Mouse (Mus musculus): ENCODE data around the gene Vav2. TPM values are rescaled to one million over a fixed set of nuclear protein-coding genes. Genes with fewer than 3 reads are reported as not detected.

The Vav2 gene
- total RNA-seq (2021), result 1 to 10 TPM; 5.6 to 8.9 TPM
- long read RNA-seq, experiment 1, partial matches to known transcripts, result 1 of 11 reads
- long read RNA-seq, experiment 1, other reads (novel, unspliced or antisense), result 10 of 11 reads
- long read RNA-seq, experiment 2, partial matches to known transcripts, result 1 of 10 reads
- long read RNA-seq, experiment 2, other reads (novel, unspliced or antisense), result 9 of 10 reads

DNA sequence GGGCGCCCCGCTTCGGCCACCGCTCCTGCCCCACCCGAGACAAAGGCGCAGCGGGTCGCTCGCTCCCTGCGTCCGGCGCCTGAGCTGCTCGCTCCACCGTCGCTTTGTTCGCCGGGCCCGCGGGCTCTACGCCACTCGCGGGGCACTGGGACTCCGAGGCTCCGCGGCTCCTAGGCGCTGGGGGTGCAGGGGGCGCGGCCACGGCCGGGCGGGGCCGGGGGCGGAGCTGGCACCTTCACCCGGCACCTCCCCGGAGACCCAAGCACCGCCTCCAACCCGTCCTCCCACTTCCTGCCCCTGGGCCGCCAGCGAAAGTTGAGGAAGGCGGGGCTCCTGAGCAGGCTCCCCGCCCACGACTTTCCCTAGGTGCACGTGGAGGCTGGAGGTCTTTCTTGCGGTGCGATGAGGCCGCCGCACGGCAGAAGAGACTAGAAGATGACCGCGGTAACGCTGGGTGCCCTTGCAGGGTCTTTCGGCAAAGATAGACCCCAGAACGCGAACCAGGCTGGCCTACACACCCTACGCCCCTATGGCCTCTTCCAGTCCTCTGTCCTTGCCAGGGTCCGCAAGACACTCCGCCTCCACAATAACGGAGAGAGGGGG is at the start of gene Vav2:
Gene Vav2 (minus strand): TSS at position 179 of the 603 bp plus-strand sequence.
- peak; percentile 90 for DNase-seq

DNA sequence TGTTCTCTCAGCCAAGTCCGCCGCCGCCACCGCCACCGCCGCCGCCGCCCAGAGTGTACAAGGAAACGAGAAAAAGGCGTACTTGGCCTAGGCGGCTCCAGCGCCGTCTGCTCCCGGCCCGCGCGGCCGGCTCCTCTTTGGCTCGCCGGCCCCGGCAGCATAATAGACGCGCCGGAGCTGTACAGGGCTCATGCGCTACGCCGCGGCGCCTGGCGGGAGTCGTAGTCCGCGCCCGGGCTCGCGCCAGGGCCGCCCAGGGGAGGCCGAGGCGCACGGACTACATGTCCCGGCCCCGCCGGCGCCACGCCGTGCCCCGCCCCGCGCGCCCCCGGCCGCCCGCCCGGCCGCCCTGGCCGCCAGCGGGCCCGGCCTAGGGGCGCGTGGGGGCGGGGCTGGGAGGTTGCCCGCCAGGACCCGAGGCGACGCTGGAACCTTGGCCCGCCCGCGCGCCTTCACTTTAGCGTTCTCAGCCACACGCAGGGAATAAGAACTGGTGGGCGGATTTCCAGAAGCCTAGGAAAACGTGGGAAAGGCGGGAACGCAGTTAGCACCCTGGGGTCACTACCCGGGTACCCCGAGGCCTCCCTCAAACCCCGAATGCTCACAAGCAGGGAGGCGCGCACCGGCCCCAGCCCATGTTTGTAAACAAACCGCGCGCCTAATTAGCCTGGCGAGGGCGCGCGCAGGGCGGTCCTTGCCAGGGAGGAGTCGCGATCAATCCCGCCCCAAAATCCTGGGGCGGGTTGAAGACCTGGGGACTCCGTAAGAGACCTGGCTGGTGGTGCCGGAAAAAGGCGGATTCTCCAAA is 48.9 kb upstream of the Vav2 start:
- peak; percentile 92 for DNase-seq

DNA sequence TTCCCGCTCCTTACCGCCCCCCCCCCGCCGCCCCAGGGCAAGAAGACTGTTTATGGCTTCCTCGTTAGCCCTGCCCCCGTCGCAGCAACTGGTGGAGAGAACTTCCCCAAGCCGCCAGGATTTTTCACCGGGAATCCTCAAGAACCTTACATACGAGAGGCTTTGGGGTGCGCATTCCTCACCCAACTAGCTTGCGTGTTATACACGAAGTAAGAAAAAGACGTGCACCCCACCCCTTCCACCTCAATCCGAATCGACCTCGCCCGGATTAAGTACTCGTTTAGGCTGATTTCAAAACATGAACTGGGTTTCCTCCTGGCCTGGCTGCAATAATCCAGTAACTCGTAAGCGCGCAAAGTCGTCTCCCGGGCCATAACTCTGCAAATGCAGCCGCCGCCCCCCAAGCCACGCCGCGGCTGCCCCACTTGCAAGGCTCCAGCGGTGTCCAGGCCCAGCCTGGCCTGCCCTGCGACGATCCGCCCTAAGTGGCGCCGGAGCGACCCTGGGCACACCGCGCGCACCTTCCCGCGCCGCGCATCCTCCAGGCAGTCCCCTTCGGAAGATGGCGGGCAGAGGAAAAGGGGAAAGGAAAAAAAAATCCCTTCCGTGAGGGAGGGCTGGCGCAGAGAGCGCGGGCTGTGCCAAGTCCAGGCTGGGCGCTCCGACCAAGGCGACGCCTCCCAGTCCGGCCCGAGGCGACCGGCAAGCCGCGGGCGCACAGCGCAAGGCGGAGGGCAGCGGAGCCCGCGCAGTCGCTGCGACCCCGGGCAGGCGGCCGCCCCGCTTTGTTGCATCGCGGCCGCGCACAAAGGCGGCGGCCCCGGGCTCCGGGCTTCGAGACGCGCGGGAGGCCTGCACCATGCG is 48.0 kb upstream of the Vav2 start:
- peak; percentile 63 for DNase-seq

DNA sequence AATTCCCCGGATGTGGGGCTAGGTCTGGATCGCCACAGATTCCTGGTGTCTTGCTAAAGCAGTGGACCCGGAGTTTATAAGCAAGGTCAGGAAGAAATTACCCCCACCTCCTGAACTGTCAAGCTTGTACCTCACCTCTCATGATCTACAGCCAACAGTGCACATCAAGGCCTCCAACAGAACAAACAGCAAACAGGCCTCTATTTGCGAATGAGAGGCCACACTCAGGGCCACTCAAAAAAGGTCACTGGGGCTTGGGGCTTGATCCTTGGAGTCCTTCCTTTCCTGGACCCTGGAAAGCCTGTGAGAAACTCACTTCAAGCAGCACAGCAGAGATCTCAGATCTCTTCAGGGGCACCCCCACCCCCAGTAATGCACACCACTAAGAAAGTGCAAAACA is 47.1 kb upstream of the Vav2 start:
- DNase-seq, result no peak

DNA sequence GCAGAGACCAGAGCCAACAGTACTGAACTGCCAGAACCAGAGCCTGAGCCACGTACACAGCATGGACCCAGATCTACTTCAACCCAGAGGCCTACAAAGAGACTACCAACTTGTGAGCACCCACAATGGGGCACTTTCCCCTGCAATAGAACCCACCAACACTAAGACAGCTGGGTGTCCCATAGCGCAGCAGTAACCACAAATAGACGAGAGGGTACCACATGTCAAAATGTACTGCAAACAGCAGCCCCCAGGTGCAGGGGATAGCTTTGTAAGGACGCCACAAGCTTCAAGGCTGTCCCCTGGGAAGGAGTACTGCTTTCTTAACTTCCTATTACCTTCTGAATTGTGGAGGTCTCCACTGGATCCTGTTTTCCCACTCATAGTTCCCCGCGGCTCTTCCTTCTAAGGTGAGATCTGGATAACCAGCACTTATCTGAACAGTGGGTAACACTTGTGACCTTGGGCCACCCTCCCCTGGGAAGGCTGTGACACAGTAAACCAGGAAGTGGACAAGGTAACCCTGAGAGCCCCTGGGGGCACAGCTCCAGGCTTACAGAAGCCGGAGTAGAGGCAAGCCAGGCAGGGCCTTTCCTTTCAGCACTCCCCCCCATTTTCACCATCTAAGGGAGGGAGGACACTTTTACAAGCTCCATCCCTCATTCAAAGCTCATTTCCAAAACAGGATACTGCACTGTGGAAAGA is 46.4 kb upstream of the Vav2 start:
- no peak for DNase-seq

DNA sequence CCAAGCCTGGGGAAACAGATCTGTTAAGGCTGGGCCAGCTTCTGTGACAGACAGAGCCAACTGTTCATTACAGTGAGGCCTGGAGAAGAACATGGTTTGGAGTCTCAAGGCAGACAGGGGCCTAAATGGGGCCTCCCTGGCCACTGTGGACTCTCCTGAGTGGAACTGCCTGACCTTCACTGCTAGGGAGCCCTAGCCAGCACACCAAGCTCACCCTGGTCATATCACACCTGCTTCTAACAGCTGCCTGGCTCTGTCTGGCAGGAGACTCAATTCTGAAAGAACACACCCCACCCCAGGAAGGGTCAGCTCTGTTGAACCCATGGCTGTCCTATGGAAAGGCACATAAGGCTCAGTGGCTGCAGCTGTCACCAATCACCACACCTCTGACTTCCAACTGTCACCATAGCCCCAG is 44.3 kb upstream of the Vav2 start:
- DNase-seq, result no peak

DNA sequence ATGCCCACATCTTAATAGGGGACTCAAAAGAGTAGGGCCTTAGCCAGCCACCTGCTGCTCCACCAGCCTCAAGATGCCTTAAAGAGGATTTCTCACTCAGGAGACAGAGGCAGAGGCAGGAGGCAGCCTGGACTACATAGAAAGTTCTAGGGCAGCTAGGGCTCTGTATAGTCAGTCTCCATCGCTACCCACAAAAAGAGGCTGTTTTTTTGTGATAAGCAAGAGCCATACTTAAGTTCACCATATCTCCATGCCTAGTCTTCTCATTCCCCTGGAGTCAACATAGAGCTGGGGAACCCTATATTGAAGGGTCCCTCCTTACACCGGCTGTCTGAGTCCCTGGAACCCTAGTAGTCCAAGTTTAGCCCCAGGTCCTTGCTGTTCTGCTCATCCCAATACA is 43.7 kb upstream of the Vav2 start:
- no peak for DNase-seq

DNA sequence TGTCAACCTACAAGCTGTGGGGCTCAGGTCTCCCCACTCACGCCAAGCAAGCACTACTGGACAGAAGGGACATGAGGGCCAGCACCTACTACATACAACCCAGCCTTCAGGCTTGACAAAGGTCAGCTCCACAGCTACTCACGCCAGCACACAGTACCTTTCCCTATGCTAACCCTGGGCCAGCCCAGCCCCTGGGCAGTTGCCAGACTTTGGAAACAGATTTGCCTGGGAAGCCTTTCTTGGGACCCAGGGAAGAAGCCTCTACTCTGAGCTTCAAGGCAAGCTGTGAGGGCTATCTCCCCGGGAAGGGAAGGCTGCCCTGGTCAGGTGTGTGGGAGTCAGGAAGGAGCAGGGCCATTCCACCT is 43.1 kb upstream of the Vav2 start:
- DNase-seq, result no peak

DNA sequence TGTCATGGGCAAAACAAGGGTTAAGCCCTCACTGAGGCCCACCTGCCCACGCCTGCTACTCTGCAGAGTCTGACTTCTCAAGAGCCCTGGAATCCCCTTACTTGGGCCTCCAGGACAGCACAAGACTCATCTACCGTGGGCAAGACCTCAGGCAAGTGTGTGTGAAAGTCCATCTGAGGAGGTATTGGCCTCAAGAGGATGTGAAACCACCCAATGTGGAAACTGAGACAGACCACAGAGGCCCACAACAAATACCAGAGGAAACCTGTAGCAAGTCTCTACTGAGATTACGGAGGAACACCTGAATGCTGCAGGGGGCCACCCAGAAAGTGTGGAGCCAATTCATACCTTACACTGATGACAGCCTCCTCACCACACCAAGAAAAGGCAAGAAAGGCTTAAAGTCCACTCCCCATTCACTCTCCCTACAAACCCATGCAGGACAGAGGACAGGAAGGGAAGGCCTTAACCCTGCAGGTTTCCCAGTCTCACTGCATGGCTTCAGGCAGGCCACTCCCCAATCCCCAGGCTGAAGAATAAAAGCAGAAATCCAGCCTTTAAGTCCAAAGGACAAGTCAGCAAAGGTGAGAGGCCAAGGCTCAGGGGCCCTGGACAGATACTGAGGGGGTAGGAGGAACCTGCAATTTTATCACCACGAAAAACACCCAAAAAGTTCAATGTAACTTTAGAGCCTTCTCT is 42.6 kb upstream of the Vav2 start:
- no peak for DNase-seq

DNA sequence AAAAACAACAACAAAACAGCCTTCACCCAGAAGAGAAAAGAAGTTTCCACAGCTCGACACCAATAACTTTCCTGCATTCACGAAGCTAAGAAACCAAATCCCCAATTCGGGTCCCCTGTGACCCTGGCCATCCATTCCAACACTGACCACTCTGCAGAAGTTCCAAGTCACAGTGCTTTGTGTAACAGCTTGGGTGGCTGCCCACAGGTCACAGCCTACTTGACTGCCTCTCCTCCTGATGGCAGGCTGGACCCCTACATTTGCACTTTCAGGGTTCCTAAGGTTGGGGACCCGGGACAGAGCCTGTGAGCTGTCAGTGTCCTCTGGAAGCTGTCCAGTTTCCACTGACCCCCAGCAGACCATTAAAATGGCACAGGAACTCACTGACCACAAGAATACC is 36.1 kb upstream of the Vav2 start:
- DNase-seq, result no peak

DNA sequence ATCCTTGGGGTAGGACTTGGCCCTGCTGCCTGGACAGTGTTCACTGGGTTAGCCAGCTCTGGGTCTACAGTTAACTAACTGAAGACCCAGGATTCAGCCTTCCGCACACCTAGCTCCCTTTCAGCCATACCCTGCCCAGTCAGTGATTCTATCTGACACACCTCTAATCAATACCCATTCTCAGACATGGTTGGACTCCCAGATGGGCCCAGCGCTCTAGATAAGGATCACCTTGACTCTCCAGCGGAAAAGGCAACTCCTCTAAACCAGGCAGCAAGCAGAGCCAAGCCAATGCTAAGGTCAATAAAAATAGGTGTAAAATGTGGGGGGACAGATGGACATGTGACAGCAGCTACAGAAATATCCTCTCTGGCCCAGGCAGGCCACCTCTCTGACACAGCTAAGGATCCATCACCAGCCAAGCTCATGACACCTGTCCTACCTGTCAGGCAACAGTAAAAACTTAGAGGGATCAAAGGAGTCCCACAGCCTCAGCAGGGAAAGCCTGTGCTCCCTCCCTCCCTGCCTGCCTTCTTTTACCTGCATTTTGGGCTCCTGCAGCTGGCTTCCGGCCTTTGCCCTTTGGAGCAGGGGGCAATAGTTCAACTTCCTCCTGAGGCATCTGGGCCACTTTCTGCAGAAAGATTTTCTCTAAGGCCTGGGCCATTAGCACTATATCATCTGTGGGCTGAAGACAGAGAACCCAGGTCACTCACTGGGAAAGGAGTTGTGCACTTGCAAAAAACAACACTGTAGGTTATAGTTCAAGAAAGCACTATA is 35.2 kb upstream of the Vav2 start:
- DNase-seq, result no peak

DNA sequence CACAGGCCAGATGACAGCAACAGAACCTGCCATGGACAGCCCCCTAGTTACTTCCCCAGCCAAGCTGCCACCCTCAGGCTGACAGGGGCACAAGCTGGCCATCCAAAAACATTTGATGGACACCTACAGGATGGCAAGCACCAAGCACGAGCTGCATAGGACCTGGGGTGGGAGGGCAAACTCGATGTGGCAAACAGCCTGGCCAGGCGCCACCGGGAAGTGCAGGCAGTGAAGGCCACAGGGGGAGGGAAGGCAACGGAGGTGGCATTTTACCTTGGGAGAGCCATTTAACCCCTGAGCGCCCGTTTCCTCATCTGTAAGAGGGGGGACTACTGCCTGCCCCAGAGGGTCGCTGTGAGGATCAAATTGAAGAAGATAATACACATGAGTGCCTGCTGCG is 33.8 kb upstream of the Vav2 start:
- DNase-seq, result no peak

DNA sequence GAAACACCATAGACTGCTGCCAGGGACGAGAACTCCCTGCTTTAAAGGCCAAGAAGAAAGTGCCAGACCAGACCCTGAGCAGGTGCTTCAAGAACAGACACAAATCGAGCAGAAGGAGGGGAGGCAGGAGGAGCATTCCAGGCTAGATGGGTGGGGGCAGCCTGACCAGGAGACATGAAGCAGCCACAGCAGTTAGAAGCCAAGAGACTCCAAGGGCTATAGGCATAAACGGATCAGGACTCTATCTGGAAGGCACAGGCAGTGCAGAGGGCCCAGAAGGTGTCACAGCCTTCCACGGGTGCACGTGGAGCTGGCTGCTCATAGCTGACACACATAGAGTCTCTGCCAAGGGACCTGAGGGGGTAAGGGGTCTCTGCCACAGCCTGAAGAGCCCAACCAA is 33.3 kb upstream of the Vav2 start:
- DNase-seq, result no peak

DNA sequence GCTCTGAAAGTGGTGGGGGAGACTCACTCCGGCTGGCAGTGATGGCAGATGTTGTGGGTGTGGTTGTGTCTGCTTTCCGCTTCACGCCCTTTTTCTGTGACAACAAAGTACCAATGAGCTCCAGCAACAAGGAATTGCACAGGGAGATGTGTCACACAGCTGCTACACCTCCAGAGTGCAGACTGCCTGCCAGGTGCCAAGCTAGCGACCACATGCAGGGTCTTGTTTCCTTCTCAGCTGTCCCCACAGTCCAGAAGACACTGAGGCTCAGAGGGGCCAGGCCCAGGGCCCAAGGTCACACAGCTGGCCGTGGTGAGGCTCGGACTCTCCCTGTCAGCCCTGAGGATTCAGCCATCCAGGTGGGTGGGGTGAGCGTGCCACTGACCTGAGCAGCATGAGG is 32.9 kb upstream of the Vav2 start:
- no peak for DNase-seq

DNA sequence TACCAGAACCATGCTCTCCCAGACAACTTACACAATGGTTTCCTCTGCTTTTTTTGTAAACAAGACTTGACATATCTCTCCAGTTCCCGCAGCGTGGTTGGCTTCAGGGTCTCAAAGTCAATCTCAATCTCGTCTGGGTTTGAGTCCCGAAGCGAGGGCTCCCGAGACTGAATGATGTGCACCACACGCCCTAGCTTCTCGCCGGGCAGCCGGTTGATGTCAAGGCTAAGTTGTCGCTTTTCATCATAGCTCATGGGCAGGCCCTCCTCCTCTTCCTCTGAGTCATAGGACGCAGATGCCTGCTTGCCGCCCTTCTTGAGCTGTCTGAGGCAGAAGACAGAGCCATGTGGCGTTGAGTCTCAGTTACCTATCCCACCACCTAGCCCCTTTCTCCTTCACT is 23.4 kb upstream of the Vav2 start:
- DNase-seq, result no peak

DNA sequence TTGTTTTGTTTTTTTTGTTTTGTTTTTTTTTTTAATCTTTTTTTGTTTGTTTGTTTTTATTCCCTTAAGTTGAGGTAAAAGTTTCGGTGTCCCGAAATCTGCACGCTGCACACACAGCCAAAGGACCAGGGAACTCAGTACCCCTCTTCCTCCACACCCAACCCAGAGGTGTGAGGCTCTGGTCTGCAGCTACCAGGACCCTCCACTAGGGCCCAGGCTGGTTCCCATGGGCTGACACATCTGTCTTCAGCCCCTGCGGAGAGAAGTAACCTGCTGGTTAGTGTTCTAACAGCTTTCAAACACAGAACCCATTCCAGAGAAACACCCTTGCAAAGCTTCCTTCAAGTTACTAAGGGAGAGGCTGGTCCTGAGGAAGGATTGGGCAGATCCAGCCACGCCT is 20.9 kb upstream of the Vav2 start:
- no peak for DNase-seq

DNA sequence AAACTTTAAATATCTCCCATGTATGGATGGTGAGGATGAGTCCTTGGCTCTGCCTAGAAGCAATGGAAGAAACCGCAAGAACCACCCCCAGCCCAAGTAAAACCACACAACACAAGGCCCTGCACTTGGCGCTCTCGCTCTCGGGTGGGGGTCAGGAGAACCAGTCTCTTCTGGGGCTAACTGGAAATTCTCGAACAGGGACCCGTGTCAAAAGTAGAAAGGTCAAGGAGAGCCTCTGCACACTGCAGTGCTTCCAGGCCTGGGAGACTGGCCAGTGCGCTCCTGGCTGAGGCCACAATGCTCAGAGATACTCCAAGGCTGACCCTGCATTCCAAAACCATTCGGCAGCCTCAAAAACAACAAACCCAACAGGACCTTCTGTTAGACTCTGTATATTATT is 20.0 kb upstream of the Vav2 start:
- no peak for DNase-seq

DNA sequence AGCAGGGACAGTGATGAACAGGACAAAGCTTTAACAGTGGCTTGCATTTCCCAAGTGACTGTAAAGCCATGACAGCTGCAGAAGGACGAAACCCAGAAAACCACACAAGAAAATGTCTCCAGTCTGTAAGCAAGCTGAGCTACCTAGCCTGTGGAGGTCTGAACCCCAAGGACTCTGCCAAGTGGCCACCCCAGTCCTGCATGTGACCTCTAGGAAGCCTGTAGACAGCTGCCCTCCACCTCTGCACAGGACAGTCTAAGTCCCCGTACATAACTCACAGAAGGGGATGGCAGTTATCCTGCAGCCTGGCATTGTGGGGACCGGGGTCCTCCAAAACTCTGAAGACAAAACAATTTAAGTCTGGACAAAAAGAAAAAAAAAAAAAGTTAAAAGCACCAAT is 19.1 kb upstream of the Vav2 start:
- DNase-seq, result no peak

DNA sequence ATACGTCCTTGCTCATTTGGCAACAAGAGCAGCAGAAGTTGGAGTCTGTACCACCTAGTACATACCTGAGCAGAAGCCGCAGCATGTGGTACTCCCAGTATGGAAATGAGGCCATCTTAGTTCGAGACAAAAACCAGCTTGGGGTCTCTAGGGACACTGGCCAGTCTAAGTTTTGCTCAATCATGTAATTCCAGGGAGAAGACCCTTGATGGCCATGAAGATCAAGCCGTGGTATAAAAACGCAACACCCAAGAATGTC is 16.5 kb upstream of the Vav2 start:
- DNase-seq, result no peak

DNA sequence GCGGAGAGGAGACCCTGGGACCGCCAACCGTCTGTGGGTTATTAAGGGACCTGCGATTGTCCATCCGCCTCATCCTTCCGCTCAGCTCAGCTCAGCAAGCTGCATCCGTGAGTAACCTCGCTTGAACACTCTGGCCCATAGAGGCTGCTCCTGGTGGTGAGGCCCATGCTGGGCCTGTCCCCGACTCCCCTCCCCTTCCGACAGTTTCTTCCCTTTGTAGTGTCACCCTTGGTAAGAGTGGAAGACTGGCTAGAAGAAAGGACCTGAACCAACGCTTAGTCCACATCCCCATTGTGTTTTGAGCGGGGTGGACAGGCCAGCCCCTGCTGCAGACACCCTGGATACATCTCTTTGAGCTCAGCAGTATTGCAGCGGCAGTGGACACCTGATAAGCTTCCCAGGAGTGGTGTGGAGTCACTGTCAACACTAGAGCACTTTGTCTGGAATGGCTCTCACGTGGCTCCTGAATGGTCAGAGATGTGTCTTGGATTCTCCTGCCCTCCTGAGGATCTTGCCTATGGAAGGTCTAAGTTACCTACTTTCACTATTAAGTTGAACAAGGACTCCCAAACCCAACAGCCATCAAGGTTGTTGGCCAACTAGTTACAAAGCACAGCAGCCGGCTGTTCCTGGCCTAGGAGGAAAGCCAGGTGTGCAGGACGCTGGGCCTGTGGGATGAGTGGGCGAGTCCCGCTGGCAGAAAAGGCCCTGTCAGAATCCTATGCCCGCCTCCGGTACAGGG is 16.0 kb upstream of the Vav2 start:
- no peak for DNase-seq

Data from gastrocnemius, postnatal 10 days (tissue).